Mouse (Mus musculus) thymus, postnatal 36 days (tissue): ENCODE results near the gene Fnbp1.
"Not testable (repeated sequence)": the region's sequence is repeated elsewhere in the genome, so short reads cannot be mapped to it uniquely, and the experiment has no call there.

Source experiments
- DNase-seq, 2 experiments: peaks; one replicate each; pipeline ENCODE4 v3.0.0; 2022; ENCODE audit warnings: mixed read lengths in 2 of 2

Gene Fnbp1

GRCm38 (mm10) chr2:31141867-31142454, at the start of gene Fnbp1:
Fnbp1 (minus strand) TSS chr2:31142008.
- peak; percentile 92 to 94 for DNase-seq

- no peak for DNase-seq
These were observed 47.8 kb upstream of the Fnbp1 start for GRCm38 (mm10) chr2:31189654-31190053.

- no peak for DNase-seq
These were observed 46.9 kb upstream of the Fnbp1 start for GRCm38 (mm10) chr2:31188691-31189090.

DNA sequence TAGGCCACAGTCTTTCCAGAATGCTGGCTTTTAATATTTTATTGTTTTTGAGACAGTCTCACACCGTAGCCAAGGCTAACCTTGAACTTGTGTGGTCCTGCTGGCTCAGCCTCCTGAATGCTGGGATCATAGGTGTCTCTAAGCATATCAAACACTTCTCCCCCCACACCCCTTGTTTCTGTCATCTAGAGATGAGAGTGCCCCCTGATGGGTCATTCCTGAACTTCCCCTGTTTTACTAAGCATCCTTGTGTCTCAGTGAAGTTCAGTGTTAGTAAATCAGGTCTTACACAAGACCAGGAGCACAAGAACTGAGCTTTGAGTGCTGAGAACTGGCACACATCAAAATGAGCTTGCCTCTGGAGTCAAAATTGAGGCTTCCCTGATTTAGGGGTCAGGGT, 42.0 kb upstream of the Fnbp1 start:
- no peak for DNase-seq

GRCm38 (mm10) chr2:31182786-31183330, 41.0 kb upstream of the Fnbp1 start:
- DNase-seq = no peak

GRCm38 (mm10) chr2:31180081-31180551, 38.3 kb upstream of the Fnbp1 start:
- DNase-seq = no peak

- peak; percentile 19 to 47 for DNase-seq
These were observed 37.7 kb upstream of the Fnbp1 start for GRCm38 (mm10) chr2:31179471-31179870.

DNA sequence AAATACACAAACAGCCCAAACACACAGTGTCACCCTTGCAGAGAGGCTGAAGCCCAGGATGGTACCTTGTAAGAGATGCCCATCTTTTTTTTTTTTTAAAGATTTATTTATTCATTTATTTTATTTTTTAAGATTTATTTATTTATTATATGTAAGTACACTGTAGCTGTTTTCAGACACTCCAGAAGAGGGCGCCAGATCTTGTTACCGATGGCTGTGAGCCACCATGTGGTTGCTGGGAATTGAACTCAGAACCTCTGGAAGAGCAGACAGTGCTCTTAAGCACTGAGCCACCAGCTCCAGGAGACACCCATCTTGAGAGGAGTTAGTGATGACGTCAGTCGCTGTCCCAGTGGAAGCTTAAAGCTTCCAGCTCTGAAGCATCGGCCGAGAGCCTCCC, 36.8 kb upstream of the Fnbp1 start:
- DNase-seq = peak in 1 of 2 experiments; percentile 24

DNA sequence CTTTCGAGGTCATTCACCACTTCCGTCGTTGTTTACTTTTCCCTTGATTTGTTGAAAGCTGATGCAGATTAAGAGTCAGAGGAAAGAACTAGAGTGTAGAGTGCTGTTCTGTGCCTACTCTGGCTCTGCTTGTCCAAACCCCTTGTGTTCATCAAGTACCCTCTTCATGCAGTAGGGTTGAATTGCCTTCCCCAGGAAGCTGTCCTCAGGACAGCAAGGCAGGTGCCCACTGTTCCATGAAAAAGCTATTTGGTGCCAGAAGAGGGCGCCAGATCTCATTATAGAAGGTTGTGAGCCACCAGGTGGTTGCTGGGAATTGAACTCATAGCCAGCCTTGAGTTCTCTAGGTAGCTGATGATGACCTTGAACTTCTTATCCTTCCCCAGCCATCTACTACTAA, 31.5 kb upstream of the Fnbp1 start:
- DNase-seq = no peak

GRCm38 (mm10) chr2:31172536-31172935, 30.7 kb upstream of the Fnbp1 start:
- no peak for DNase-seq

GRCm38 (mm10) chr2:31172001-31172400, 30.2 kb upstream of the Fnbp1 start:
- peak in 1 of 2 experiments; percentile 23 for DNase-seq

- no peak for DNase-seq
These were observed 28.4 kb upstream of the Fnbp1 start for GRCm38 (mm10) chr2:31170164-31170563.

DNA sequence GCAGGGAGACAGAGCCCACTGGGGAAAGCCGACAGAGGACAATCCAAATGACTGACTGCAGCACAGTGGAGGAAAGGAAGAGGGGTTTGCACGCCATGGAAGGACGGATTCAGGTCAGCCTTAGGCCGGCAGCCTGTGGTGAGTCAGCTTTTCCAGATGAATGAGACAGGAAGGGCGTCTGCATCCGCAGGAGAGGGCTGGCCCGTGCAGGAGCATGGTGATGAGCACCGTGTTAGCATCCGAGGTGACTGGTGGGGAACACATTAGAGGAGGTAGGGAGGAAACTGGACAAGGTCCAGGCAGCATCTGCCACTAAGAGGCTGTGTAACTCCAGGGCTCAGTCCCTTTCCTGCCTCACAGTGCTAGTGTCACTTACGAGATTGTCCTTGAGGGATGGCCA, 27.2 kb upstream of the Fnbp1 start:
- no peak for DNase-seq

DNA sequence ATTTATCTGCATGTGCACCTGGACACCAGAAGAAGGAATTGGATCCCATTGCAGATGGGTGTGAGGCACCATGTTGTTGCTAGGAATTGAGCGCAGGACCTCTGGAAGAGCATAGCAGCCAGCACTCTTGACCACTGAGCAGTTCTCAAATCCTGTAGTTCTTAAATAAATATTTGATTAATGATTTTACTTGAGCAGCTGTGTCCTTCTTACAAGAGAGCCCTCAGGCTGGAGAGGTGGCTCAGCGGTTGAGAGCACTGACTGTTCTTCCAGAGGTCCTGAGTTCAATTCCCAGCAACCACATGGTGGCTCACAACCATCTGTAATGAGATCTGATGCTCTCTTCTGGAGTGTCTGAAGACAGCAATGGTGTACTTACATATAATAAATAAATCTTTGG, 25.8 kb upstream of the Fnbp1 start:
- not testable (repeated sequence) for DNase-seq

DNA sequence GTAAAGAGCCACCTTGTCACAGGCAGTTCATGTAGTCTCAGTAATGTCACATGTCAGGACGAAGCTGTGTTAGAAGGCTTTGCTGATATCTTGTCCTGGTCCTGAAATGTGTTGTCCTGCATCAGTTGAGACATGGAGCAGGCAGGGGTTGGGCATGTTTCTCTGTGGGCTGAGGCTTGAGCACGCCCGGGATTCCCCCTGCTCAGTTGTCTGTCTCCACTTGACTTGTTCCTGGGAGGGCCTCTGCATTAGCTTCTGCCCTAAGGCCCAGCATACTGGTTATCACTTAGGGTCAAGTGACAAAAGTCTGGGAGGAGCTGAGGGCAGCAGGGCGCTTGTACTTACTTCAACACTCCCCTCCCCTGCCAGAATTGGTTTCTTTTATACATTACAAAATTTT, 23.7 kb upstream of the Fnbp1 start:
- DNase-seq = no peak

DNA sequence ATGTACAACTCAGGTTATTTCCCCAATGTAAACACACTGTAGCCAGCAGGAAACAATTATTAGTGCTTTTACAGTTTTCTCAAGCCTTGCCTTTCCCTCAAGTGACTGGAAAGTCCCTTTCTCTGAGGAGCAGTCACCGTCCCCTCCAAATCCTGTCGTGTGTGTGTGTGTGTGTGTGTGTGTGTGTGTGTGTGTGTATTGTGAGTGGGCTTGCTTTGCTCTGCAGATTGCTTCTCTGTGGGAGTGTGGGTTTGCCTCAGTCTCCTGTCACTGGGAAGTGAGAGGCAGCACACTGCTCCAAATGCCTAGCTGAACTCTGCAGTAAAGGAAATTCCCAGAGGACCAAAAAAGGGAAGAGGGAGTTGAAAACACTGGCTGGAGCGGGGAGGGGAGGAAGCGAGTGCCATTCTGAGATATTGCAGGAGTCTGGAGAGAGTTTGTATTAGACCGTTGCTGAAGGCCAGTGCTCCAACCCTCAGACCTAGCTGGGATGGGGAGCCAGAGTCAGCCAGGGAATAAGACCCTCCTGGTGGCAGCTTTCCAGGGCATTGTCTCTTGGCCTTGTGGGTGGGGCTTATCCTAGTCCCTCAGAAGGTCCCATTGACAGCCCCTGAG, 23.1 kb upstream of the Fnbp1 start:
- no peak for DNase-seq

DNA sequence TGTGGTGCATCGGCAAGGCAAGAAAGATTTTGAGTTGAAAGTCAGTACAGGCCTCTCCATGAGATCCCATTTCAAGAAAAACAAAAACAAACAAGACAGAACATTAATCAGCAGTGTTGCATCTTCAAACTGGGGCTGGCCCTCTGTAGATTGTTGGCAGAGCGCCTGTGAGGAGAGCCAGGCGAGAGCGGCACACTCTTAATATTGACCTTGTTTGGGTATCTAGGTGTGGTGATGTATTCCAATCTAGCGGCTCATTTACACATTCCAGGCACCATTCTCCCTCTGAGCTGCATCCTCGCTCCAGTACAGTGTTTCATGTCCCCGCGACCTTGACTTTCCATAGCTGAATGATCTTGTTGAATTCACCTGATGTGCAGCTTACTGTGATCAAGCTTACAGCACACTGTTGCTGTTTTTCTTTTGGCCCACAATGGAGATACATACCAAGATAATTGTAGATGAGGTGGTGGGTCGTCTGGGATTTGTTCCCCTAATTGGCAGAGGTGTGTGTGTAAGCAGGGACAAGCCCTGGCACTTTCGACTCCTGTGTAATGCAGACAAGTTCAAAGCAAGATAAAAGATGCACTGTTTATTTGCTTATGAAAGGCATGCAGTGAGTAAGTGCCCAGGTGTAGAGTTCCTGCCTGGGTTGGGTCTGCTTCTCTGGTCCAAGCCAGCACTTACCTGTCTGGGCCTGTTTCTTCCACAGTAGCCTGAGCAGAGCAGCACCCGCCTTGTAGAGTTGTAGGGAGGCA, 21.7 kb upstream of the Fnbp1 start:
- no peak for DNase-seq

- DNase-seq = no peak
These were observed 19.8 kb upstream of the Fnbp1 start for GRCm38 (mm10) chr2:31161620-31162019.

DNA sequence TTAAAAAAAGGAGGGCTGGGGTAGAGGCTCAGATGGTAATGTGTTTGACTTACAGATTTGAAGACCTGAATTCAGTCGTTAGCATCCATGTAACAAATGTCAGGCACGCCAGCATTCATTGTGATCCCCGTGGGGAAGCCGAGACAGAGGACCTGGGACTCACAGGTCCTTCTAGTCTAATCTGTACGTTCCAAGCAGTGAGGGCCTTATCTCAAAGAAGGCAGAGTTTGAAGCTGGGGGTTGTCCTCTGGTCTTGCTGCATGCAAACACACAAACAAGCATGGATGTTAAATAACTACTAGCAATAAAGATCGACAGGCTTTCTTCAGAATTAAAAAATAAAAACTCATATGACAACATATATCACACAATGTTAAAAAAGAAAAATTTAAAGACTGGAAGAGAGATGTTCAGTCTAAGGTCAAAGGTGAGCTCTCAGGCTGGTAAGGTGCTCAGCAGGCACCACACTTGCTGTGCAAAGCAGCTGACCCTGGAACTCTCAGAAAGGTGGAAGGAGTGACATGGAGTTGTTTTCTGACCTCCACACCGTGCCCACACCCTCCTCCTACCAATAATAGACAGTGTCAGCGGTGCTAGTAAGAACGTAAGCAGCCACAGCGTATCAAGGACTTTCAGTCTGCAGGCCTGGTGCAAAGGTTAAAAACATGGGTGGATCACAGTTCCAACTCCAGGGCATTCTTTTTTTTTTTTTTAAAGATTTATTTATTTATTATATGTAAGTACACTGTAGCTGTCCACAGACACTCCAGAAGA, 18.5 kb upstream of the Fnbp1 start:
- DNase-seq = no peak

DNA sequence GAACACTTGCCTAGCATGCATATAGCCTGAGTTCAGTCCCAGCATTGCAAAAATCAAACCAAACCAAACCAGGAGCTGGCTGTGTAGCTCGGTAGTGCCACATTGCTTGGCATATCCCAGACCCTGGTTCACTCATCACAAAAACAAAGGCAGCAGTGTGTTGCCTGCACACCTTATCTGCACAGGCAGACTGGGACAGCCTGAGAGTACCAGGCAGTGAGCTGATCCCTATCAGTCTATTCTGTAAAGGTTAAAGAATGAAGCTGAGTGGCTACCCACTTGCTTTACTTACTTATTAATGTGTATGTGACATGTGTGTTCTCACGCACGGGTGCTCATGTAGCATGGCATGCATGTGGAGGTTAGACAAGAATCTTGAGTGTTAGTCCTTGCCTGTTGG, 15.0 kb upstream of the Fnbp1 start:
- DNase-seq = no peak

DNA sequence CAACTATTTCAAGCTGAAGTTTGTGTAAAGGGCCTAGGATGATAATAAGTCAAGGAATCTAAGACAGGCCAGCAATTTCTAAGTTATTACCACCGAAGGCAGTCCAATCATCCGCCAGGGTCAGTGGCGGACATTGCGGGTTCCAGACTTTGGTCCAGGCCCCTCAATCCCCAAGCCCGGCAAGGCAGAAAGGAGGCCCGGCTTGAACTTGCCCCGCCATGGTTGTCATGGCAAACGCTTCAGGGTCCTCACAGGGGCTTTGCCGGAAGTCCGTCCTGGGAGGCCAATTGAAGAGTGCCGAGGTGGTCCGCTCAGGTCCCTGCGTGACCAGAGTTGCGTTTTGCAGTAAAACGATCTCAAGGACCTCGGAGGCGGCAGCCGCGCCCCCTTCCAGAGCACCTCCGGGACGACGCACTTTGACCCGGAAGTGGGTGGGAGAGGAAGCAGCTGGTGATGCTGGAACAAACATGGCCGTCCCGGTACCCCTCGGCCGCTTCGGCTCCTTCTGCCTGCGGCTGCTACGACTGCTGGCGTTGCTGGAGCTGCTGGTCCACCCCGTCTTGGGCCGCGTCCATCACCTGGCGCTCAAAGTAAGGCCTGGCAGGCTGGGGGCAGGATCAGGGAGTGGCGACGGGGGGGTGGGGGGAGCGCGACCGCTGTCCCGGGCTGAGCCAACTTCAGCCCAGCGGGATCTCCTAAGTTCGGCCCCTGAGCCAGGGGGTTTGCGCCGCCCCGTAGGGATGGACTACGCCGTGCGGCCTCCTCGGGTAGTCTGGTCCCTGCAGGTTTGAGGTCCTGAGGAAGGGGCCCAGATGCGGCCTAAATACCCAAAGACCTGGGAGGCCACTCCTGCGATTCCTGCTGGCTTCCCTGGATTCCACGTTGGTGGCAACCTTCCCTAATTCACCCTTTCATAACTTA, 10.3 kb upstream of the Fnbp1 start, which contains the start of gene Gpr107:
Gene Gpr107, plus strand, starts transcription at position 425 of the 921 bp plus-strand sequence.
- peak; percentile 75 to 84 for DNase-seq

DNA sequence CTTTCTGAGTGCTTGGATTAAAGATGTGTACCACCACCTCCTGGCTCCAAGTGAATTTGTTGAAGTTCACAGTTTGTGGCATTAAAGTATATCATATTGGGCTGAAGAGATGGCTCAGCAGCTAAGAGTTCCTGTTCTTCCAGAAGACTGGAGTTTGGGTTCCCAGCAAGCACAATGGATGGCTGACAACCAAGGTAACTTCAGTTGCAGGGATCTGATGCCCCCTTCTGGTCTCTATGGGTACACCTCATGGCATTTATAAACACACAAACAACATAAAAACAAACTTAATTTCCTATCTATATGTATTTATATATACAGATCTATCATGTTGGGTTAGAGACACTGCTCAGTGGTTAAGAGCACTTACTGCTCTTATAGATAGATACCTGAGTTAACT, 9.0 kb upstream of the Fnbp1 start:
- DNase-seq = no peak
